14 mouse cellular contexts compared by ENCODE assay signal in the genomic region with DNA sequence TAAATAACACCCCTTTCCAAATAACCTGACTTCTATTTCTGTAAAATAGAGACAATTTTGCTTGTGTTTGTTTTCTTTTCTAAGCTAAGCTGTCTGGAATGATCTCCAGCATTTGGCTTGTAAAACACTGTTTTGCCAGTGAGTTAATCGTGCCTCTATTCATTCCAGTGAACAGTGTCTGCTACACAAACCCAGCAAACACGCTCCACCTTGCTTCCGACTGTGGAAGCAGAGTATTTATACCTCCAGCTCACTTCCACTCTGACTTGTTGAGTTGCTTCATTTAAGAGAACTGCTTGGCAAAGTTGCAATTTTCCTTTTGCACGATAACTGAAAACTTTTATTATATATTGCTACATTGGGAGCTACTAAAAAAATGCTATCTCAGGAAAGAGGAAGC.
"Had no signal": no experiment of that assay in that cellular context is flagged by ENCODE, and none has a peak within 500 bp of the region (broad histone marks: within the 10 kb centered on the region; RNA-seq: fewer than 3 reads in every experiment).

No protein-coding gene starts in this region.

- H3K9me3 ChIP-seq: limb, embryonic 15.5 days; midbrain, embryonic 10.5 days had no signal

- H3K4me3 ChIP-seq: left cerebral cortex, adult 2 months; limb, embryonic 15.5 days; liver, embryonic 12.5 days; midbrain, embryonic 10.5 days; myocyte had no signal

- H3K9ac ChIP-seq: limb, embryonic 15.5 days; liver, embryonic 12.5 days; lung, embryonic 14.5 days had no signal

- DNase-seq: kidney, adult 18-20 months; kidney, postnatal 14 days; lung, embryonic 14.5 days; lung, postnatal 10 days; lung, postnatal 4 days; midbrain, embryonic 14.5 days; retina, postnatal 1 day; right cerebral cortex, postnatal 25 days; thymus, postnatal 14 days had no signal

- H3K4me2 ChIP-seq: limb, embryonic 15.5 days; liver, embryonic 12.5 days; lung, embryonic 14.5 days had no signal

- ATAC-seq: liver, embryonic 12.5 days had no signal

- H3K36me3 ChIP-seq: limb, embryonic 15.5 days; liver, embryonic 12.5 days; midbrain, embryonic 10.5 days had no signal

- H3K27me3 ChIP-seq: limb, embryonic 15.5 days; liver, embryonic 12.5 days had no signal

- H3K4me1 ChIP-seq: limb, embryonic 15.5 days; liver, embryonic 12.5 days; midbrain, embryonic 10.5 days had no signal

- H3K27ac ChIP-seq: left cerebral cortex, adult 2 months; limb, embryonic 15.5 days; liver, embryonic 12.5 days; midbrain, embryonic 10.5 days had no signal
